Mouse (Mus musculus) E14TG2a.4 (cell line): ENCODE results near the gene Car4.

Source experiments
- H3K27me3 ChIP-seq: 2 replicates; pipeline ENCODE4 v1.6.1; 2014; ENCODE audit warnings: low read length, control low read depth; ENCODE audit not compliant: insufficient read depth
- H3K36me3 ChIP-seq: 2 replicates; pipeline ENCODE4 v1.6.1; 2014; ENCODE audit warnings: low read length, control low read depth; ENCODE audit not compliant: insufficient read depth
- H3K4me1 ChIP-seq: replicated peaks from 2 replicates; pipeline ENCODE4 v1.6.1; 2014; ENCODE audit warnings: low read depth, low read length, control low read depth
- H3K4me3 ChIP-seq: replicated peaks from 2 replicates; pipeline ENCODE4 v1.5.1; 2014; ENCODE audit warnings: mild to moderate bottlenecking, low read length
- H3K9me3 ChIP-seq: 2 replicates; pipeline ENCODE4 v1.6.1; 2014; ENCODE audit warnings: low read length, control low read depth
- CTCF ChIP-seq: conservative IDR thresholded peaks from 2 replicates; pipeline ENCODE4 v1.5.1; 2014; ENCODE audit warnings: low read length
- NANOG ChIP-seq: IDR thresholded peaks from 2 replicates; pipeline ENCODE4 v1.6.1; 2014; ENCODE audit warnings: borderline replicate concordance, low read length, mixed read lengths
- POU5F1 ChIP-seq: IDR thresholded peaks from 2 replicates; pipeline ENCODE4 v1.6.1; 2014; ENCODE audit warnings: low read length, borderline replicate concordance

Car4 gene

DNA sequence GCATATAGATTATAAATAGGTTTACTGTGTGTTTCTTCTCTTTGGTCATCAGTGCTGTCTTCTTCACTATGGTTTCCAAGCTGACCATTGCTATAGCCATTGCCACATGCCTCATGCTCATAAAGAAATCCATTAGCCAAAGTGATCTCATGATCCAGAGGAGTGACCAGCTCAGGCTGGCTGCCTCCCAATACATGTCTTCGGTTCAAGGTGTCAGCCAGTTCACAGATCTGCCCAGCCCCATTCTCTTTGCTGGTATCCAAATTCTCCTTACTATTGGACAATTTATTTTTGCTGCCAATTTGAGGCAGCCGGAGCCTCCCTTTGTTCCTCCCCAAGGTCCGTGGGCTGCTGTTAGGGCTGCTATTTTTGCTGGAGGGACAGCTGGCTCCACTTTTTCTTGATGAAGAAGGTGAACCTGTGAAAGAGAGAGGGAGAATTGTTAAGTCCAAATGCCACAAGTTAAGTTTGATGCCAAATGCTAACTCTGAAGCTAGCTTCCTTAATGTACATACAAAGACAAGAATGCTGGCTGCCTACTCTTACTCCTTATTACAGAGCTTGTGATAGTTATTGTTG is 30.8 kb downstream of the Car4 start:
- TF ChIP-seq CTCF, result no peak
- Histone ChIP-seq H3K4me3 (no peak overlapping the region), H3K36me3 (peaks cover 26% of the 10 kb centered on the region), H3K4me1 (peaks cover 21% of the 10 kb centered on the region), H3K27me3 (no peaks in the 10 kb centered on the region), H3K9me3 (no peaks in the 10 kb centered on the region)

- Histone ChIP-seq H3K36me3 (peaks cover 37% of the 10 kb centered on the region), H3K27me3 (no peaks in the 10 kb centered on the region)
Measured at GRCm38 (mm10) chr11:84992996-84993395, 35.4 kb downstream of the Car4 start.

DNA sequence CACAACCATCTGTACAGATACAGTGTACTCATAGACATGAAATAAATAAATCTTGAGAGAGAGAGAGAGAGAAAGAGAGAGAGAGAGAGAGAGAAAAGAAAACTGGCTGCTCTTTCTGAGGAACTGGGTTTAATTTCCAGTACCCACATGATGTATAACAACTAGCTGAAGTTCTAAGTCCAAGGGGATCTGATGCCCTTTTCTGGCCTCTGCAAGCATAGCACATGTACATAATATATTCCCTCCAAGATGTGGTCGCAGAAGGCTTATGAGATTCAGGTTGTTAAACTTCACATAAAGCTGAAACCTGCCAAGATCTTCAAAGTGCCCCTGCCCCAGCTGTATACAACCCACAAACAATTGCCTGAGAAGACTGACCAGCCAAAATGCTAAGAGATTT is 37.7 kb downstream of the Car4 start:
- Histone ChIP-seq H3K27me3 (no peaks in the 10 kb centered on the region), H3K36me3 (peaks cover 38% of the 10 kb centered on the region), H3K4me3 (no peak overlapping the region), H3K4me1 (0 out of 2 replicates have a peak, but pooled peaks cover 2% of the 10 kb centered on the region), H3K9me3 (peaks cover 4% of the 10 kb centered on the region)
- TF ChIP-seq POU5F1 (no peak), CTCF (no peak), NANOG (no peak)

More at GRCm38 (mm10) chr11:84992996-84993395, 35.4 kb downstream of the Car4 start:
- TF ChIP-seq POU5F1 (no peak), NANOG (no peak), CTCF (no peak)
- no peak overlapping the region for H3K4me3 ChIP-seq
- H3K4me1 ChIP-seq, result 0 out of 2 replicates have a peak, but pooled peaks cover 2% of the 10 kb centered on the region
- peaks cover 3% of the 10 kb centered on the region for H3K9me3 ChIP-seq

DNA sequence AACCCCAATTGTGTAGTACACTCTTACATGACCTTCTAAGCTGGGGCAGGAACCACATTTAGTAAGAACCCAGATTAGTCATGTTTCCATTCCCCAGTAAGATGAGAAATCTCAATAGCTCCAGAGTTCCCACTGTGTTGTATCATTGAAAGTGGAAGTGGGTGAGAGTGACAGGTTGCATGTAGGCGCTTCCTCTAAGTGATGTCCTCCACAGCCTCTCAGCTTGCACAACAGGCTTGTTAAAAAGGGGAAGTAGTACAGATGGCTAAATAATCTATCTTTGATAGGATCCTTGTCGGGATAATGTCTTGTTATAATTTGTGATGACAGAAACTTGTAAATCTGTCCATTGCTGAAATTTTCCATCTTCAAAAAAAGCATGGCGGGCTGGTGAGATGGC is 46.0 kb downstream of the Car4 start:
- Histone ChIP-seq H3K27me3 (no peaks in the 10 kb centered on the region), H3K4me1 (no peaks in the 10 kb centered on the region), H3K4me3 (no peak overlapping the region), H3K36me3 (peaks cover 29% of the 10 kb centered on the region; the same call in 1 of the 2 replicates), H3K9me3 (no peaks in the 10 kb centered on the region; the same call in 1 of the 2 replicates)
- TF ChIP-seq CTCF, result no peak
- TF ChIP-seq NANOG, result no peak
- TF ChIP-seq POU5F1, result no peak

GRCm38 (mm10) chr11:85013121-85013520 is 55.5 kb downstream of the Car4 start:
- Histone ChIP-seq H3K4me3 (no peak overlapping the region), H3K9me3 (no peaks in the 10 kb centered on the region), H3K4me1 (no peaks in the 10 kb centered on the region), H3K27me3 (no peaks in the 10 kb centered on the region), H3K36me3 (peaks cover 13% of the 10 kb centered on the region; the same call in 1 of the 2 replicates)
- TF ChIP-seq CTCF, result no peak
- no peak for TF ChIP-seq NANOG
- no peak for TF ChIP-seq POU5F1
